Mouse (Mus musculus) spleen, adult 2 months (tissue): ENCODE measurements around the gene 1700014D04Rik.

Experiments used
- CTCF ChIP-seq: fragments of 200-500 bp; IDR thresholded peaks from 2 replicates; pipeline ENCODE4 v1.5.1; 2011; ENCODE audit warnings: mild to moderate bottlenecking, inconsistent platforms; ENCODE audit not compliant: insufficient read depth, insufficient read length, insufficient replicate concordance; ENCODE audit errors: extremely low read depth
- POLR2A ChIP-seq: fragments of 200-500 bp; IDR thresholded peaks from 2 replicates; pipeline ENCODE4 v1.6.1; 2011; ENCODE audit warnings: low read depth, low read length, inconsistent platforms

- TF ChIP-seq POLR2A (no peak), CTCF (no peak)
These were observed 27.1 kb downstream of the 1700014D04Rik start for GRCm38 (mm10) chr13:59719475-59719874.
